Mouse (Mus musculus): ENCODE data around the gene Mrpl24. TPM values are rescaled to one million over a fixed set of nuclear protein-coding genes. Genes with fewer than 3 reads are reported as not detected.

Mrpl24 gene
- total and polyA plus RNA-seq, 3 experiments: 123 to 176 (median 166) TPM

DNA sequence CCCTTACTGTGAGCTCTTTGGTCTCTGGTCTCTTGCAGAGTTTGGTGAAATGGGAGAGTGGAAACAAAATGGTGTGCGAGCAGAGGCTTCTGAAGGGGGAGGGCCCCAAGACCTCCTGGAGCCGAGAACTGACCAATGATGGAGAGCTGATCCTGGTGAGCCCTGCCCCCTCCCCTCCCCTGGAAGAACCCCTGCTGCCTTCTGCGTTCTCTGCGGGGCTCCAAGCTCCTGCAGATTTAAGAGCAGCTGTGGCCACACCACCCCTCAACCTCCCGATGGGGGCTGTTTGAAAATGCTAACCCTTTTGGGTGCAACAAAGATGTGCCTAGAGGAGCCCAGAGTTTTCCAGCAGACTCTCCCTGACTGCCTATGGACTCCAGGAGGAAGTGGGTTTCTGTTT, 33.1 kb downstream of the Mrpl24 start:
- Histone ChIP-seq H3K4me3 (replicated peaks in 1 of 3; ENCODE audit: low read depth in 2 of 3, low read length in 2 of 3, poor library complexity in 1 of 3) (no peak overlapping the region), H3K27me3 (replicated peaks) (peaks cover 5% of the 10 kb centered on the region), H3K9me3 (replicated peaks; ENCODE audit: low read length) (no peaks in the 10 kb centered on the region), H3K36me3 (replicated peaks in 1 of 2; ENCODE audit: control insufficient read depth in 1 of 2, insufficient read depth in 1 of 2, low read length in 1 of 2) (no peaks in the 10 kb centered on the region), H3K79me2 (replicated peaks; ENCODE audit: control insufficient read depth, extremely low read depth, insufficient read depth, poor library complexity, severe bottlenecking) (no peaks in the 10 kb centered on the region), H3K27ac (ENCODE audit: insufficient read depth, low read depth) (no peak overlapping the region), H3K9ac (ENCODE audit: insufficient read depth, low read depth) (no peak overlapping the region), H3K4me1 (ENCODE audit: control insufficient read depth in 1 of 2, insufficient read depth in 2 of 2) (no peaks in the 10 kb centered on the region), H3K4me2 (ENCODE audit: insufficient read depth, low read depth, poor library complexity, severe bottlenecking) (no peak overlapping the region)
- dilution Hi-C loops (cut with MboI; ENCODE audit: extremely low pct_ligation_motif_present, extremely low pct_unique_long_range_greater_than_20kb, low sequenced_read_pairs): no loop called here
- TF ChIP-seq GABPA (IDR thresholded peaks at IDR 0.05; ENCODE audit: insufficient replicate concordance, low read depth, low read length) (no peak), SMC3 (IDR thresholded peaks at IDR 0.05; ENCODE audit: low read depth, low read length) (no peak), CHD2 (IDR thresholded peaks at IDR 0.05; ENCODE audit: low read length) (no peak), EP300 (IDR thresholded peaks at IDR 0.05; ENCODE audit: low read length) (no peak), USF2 (conservative IDR thresholded peaks at IDR 0.05; ENCODE audit: low read depth, low read length) (no peak), USF1 (IDR thresholded peaks at IDR 0.05; ENCODE audit: low read depth, low read length) (no peak), TCF12 (IDR thresholded peaks at IDR 0.05; ENCODE audit: low read depth, low read length) (no peak), ZC3H11A (IDR thresholded peaks at IDR 0.05; ENCODE audit: low read depth, low read length) (no peak), NRF1 (IDR thresholded peaks at IDR 0.05; ENCODE audit: low read depth, low read length) (no peak), ZKSCAN1 (IDR thresholded peaks at IDR 0.05; ENCODE audit: borderline replicate concordance, low read depth, low read length) (no peak), CTCF (conservative IDR thresholded peaks at IDR 0.05 in 1 of 2, IDR thresholded peaks at IDR 0.05 in 1 of 2; ENCODE audit: low read depth in 2 of 2, low read length in 2 of 2) (no peak), PAX5 (IDR thresholded peaks at IDR 0.05; ENCODE audit: low read length) (no peak), ETS1 (conservative IDR thresholded peaks at IDR 0.05; ENCODE audit: low read depth, low read length) (no peak), IRF4 (IDR thresholded peaks at IDR 0.05; ENCODE audit: low read depth, low read length) (no peak), RAD21 (IDR thresholded peaks at IDR 0.05; ENCODE audit: low read depth, low read length) (no peak), POLR2A (IDR thresholded peaks at IDR 0.05; ENCODE audit: low read depth, low read length) (no peak), TBP (conservative IDR thresholded peaks at IDR 0.05; ENCODE audit: low read depth, low read length) (no peak), ZNF384 (IDR thresholded peaks at IDR 0.05; ENCODE audit: low read depth, low read length) (no peak), RCOR1 (conservative IDR thresholded peaks at IDR 0.05; ENCODE audit: low read depth, low read length) (no peak), CHD1 (IDR thresholded peaks at IDR 0.05; ENCODE audit: low read depth, low read length) (no peak)
- in situ Hi-C loops (cut with MboI; ENCODE audit: low pct_ligation_motif_present, low pct_unique_long_range_greater_than_20kb, low sequenced_read_pairs): no loop called here
- no peak for DNase-seq (ENCODE audit: extremely low read depth)

GRCm38 (mm10) chr3:87958056-87958455, 38.8 kb downstream of the Mrpl24 start:
- no peak for TF ChIP-seq BHLHE40 (IDR thresholded peaks at IDR 0.05; ENCODE audit: low read depth, low read length)
- no peak for TF ChIP-seq NELFE (IDR thresholded peaks at IDR 0.05; ENCODE audit: low read depth, low read length)
- TF ChIP-seq JUND (conservative IDR thresholded peaks at IDR 0.05; ENCODE audit: low read depth, low read length): no peak
- TF ChIP-seq MAZ (IDR thresholded peaks at IDR 0.05; ENCODE audit: low read depth, low read length): no peak
- TF ChIP-seq SMC3 (IDR thresholded peaks at IDR 0.05; ENCODE audit: low read depth, low read length): no peak
- TF ChIP-seq HCFC1 (IDR thresholded peaks at IDR 0.05; ENCODE audit: low read depth, low read length): no peak
- no peak for TF ChIP-seq GABPA (IDR thresholded peaks at IDR 0.05; ENCODE audit: insufficient replicate concordance, low read depth, low read length)
- no peak for TF ChIP-seq POLR2AphosphoS2 (IDR thresholded peaks at IDR 0.05; ENCODE audit: low read depth, low read length)
- no peak for TF ChIP-seq CHD1 (IDR thresholded peaks at IDR 0.05; ENCODE audit: low read depth, low read length)
- no peak for TF ChIP-seq USF2 (conservative IDR thresholded peaks at IDR 0.05; ENCODE audit: low read depth, low read length)
- TF ChIP-seq MYC (IDR thresholded peaks at IDR 0.05; ENCODE audit: low read depth, low read length): no peak
- TF ChIP-seq TCF12 (IDR thresholded peaks at IDR 0.05; ENCODE audit: low read depth, low read length): no peak
- no peak for TF ChIP-seq RCOR1 (conservative IDR thresholded peaks at IDR 0.05; ENCODE audit: low read depth, low read length)
- no peak for TF ChIP-seq ETS1 (conservative IDR thresholded peaks at IDR 0.05; ENCODE audit: low read depth, low read length)
- no peak for TF ChIP-seq NRF1 (IDR thresholded peaks at IDR 0.05; ENCODE audit: low read depth, low read length)
- TF ChIP-seq PAX5 (IDR thresholded peaks at IDR 0.05; ENCODE audit: low read length): no peak
- TF ChIP-seq SIN3A (IDR thresholded peaks at IDR 0.05; ENCODE audit: low read length): no peak
- no peak for TF ChIP-seq USF1 (IDR thresholded peaks at IDR 0.05; ENCODE audit: low read depth, low read length)
- no peak for TF ChIP-seq ELF1 (IDR thresholded peaks at IDR 0.05; ENCODE audit: low read depth, low read length)
- TF ChIP-seq ZKSCAN1 (IDR thresholded peaks at IDR 0.05; ENCODE audit: borderline replicate concordance, low read depth, low read length): no peak
- Histone ChIP-seq H3K4me3 (replicated peaks in 1 of 3; ENCODE audit: low read depth in 2 of 3, low read length in 2 of 3, poor library complexity in 1 of 3) (no peak overlapping the region), H3K4me1 (ENCODE audit: control insufficient read depth in 1 of 2, insufficient read depth in 2 of 2) (peaks cover 0 to 4% of the 10 kb centered on the region in 2 experiments; a peak in 2 of 4 replicates), H3K9ac (ENCODE audit: insufficient read depth, low read depth) (no peak overlapping the region), H3K79me2 (replicated peaks; ENCODE audit: control insufficient read depth, extremely low read depth, insufficient read depth, poor library complexity, severe bottlenecking) (no peaks in the 10 kb centered on the region), H3K27ac (ENCODE audit: insufficient read depth, low read depth) (no peak overlapping the region), H3K9me3 (replicated peaks; ENCODE audit: low read length) (no peaks in the 10 kb centered on the region), H3K27me3 (replicated peaks) (peaks cover 47% of the 10 kb centered on the region), H3K4me2 (ENCODE audit: insufficient read depth, low read depth, poor library complexity, severe bottlenecking) (no peak overlapping the region), H3K36me3 (replicated peaks in 1 of 2; ENCODE audit: control insufficient read depth in 1 of 2, insufficient read depth in 1 of 2, low read length in 1 of 2) (no peaks in the 10 kb centered on the region)
- in situ Hi-C loops (cut with MboI; ENCODE audit: low pct_ligation_motif_present, low pct_unique_long_range_greater_than_20kb, low sequenced_read_pairs) (no loop called here), dilution Hi-C loops (cut with MboI; ENCODE audit: extremely low pct_ligation_motif_present, extremely low pct_unique_long_range_greater_than_20kb, low sequenced_read_pairs) (no loop called here)
- no peak for DNase-seq (ENCODE audit: extremely low read depth)
